Mouse (Mus musculus) ZHBTc4 (cell line): ENCODE results near the gene Anapc7.

Experiments
- DNase-seq: peaks from one replicate; pipeline ENCODE4 v3.0.0-alpha.2; 2011; ENCODE audit warnings: low read depth, low spot score

Gene Anapc7

DNA sequence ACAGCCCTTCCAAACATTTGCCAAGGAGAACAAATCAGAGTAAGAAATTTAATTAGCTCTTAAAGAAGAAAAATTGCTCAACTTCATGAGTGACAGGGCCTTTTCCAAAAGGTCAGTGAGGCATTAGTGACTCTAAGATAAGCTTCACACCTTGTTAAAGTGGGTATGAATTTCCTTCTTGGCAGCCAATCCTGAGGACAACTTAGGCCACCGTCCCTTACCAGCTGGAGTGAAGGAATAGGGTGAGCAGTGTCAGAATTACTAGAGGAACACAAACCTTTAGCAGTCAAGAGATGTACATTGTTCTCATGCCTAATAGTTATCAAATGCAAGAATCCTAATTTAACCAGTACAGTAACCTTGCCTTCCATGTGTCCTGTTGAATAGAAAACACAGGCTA lies 73.0 kb downstream of the Anapc7 start:
- DNase-seq = no peak
